Mouse (Mus musculus): ENCODE measurements around the gene Shtn1. TPM values are rescaled to one million over a fixed set of nuclear protein-coding genes. Genes with fewer than 3 reads are reported as not detected.

Shtn1 gene
- total RNA-seq, 1 experiment, result 1.6 TPM

GRCm38 (mm10) chr19:59052053-59052452, 23.8 kb downstream of the Shtn1 start:
- Histone ChIP-seq H3K9ac (ENCODE audit: insufficient read depth, low read depth, low read length, poor library complexity, severe bottlenecking) (no peak overlapping the region), H3K27ac (ENCODE audit: insufficient read depth, low read depth, low read length, poor library complexity, severe bottlenecking) (no peak overlapping the region), H3K4me1 (ENCODE audit: control insufficient read depth in 2 of 2, insufficient read depth in 2 of 2, low read length in 2 of 2, poor library complexity in 1 of 2) (peaks cover 0 to 2% of the 10 kb centered on the region in 2 experiments; a peak in 1 of 4 replicates), H3K36me3 (ENCODE audit: control insufficient read depth, insufficient read depth, low read length, poor library complexity, severe bottlenecking) (no peaks in the 10 kb centered on the region), H3K9me3 (ENCODE audit: control insufficient read depth, insufficient read depth, low read depth, low read length) (no peaks in the 10 kb centered on the region), H3K4me3 (ENCODE audit: insufficient read depth in 1 of 2, low read depth in 1 of 2, low read length in 2 of 2, poor library complexity in 1 of 2, severe bottlenecking in 1 of 2) (no peak overlapping the region)
- in situ Hi-C loops (cut with MboI; ENCODE audit: low sequenced_read_pairs in 2 of 2, unreplicated experiment in 2 of 2), result no loop called here
- DNase-seq (ENCODE audit: low read depth, low spot score), result no peak
- no peak for TF ChIP-seq HCFC1 (IDR thresholded peaks at IDR 0.05; ENCODE audit: borderline replicate concordance, insufficient read depth, low read length)
- no peak for TF ChIP-seq MAFK (IDR thresholded peaks at IDR 0.05; ENCODE audit: insufficient read depth, low read depth, low read length)
- no peak for TF ChIP-seq CHD2 (IDR thresholded peaks at IDR 0.05; ENCODE audit: low read depth, low read length)
- no peak for TF ChIP-seq ZNF384 (IDR thresholded peaks at IDR 0.05; ENCODE audit: low read depth, low read length)

- in situ Hi-C loops (cut with MboI; ENCODE audit: low sequenced_read_pairs in 2 of 2, unreplicated experiment in 2 of 2), result no loop called here
- H3K9ac ChIP-seq (ENCODE audit: insufficient read depth, low read depth, low read length, poor library complexity, severe bottlenecking), result no peak overlapping the region
- H3K27ac ChIP-seq (ENCODE audit: insufficient read depth, low read depth, low read length, poor library complexity, severe bottlenecking), result no peak overlapping the region
- no peak overlapping the region for H3K4me3 ChIP-seq (ENCODE audit: insufficient read depth in 1 of 2, low read depth in 1 of 2, low read length in 2 of 2, poor library complexity in 1 of 2, severe bottlenecking in 1 of 2)
- no peaks in the 10 kb centered on the region for H3K9me3 ChIP-seq (ENCODE audit: control insufficient read depth, insufficient read depth, low read depth, low read length)
- DNase-seq (ENCODE audit: low read depth, low spot score), result no peak
- TF ChIP-seq HCFC1 (IDR thresholded peaks at IDR 0.05; ENCODE audit: borderline replicate concordance, insufficient read depth, low read length), result no peak
- TF ChIP-seq ZC3H11A (IDR thresholded peaks at IDR 0.05; ENCODE audit: borderline replicate concordance, low read depth, low read length), result no peak
- no peak for TF ChIP-seq CHD2 (IDR thresholded peaks at IDR 0.05; ENCODE audit: low read depth, low read length)
- TF ChIP-seq MAFK (IDR thresholded peaks at IDR 0.05; ENCODE audit: insufficient read depth, low read depth, low read length), result no peak
- no peak for TF ChIP-seq ZNF384 (IDR thresholded peaks at IDR 0.05; ENCODE audit: low read depth, low read length)
- no peaks in the 10 kb centered on the region for H3K36me3 ChIP-seq (ENCODE audit: control insufficient read depth, insufficient read depth, low read length, poor library complexity, severe bottlenecking)
- no peaks in the 10 kb centered on the region for H3K4me1 ChIP-seq (ENCODE audit: control insufficient read depth in 2 of 2, insufficient read depth in 2 of 2, low read length in 2 of 2, poor library complexity in 1 of 2)
Measured at GRCm38 (mm10) chr19:59051622-59052021, 24.3 kb downstream of the Shtn1 start.

GRCm38 (mm10) chr19:59048852-59049251, 27.0 kb downstream of the Shtn1 start:
- DNase-seq (ENCODE audit: low read depth, low spot score), result no peak
- Histone ChIP-seq H3K36me3 (ENCODE audit: control insufficient read depth, insufficient read depth, low read length, poor library complexity, severe bottlenecking) (no peaks in the 10 kb centered on the region), H3K9me3 (ENCODE audit: control insufficient read depth, insufficient read depth, low read depth, low read length) (no peaks in the 10 kb centered on the region), H3K27ac (ENCODE audit: insufficient read depth, low read depth, low read length, poor library complexity, severe bottlenecking) (no peak overlapping the region), H3K4me1 (ENCODE audit: control insufficient read depth in 2 of 2, insufficient read depth in 2 of 2, low read length in 2 of 2, poor library complexity in 1 of 2) (no peaks in the 10 kb centered on the region), H3K4me3 (ENCODE audit: insufficient read depth in 1 of 2, low read depth in 1 of 2, low read length in 2 of 2, poor library complexity in 1 of 2, severe bottlenecking in 1 of 2) (no peak overlapping the region), H3K9ac (ENCODE audit: insufficient read depth, low read depth, low read length, poor library complexity, severe bottlenecking) (no peak overlapping the region)
- in situ Hi-C loops (cut with MboI; ENCODE audit: low sequenced_read_pairs in 2 of 2, unreplicated experiment in 2 of 2), result no loop called here
- TF ChIP-seq CHD2 (IDR thresholded peaks at IDR 0.05; ENCODE audit: low read depth, low read length), result no peak

- DNase-seq (ENCODE audit: low read depth, low spot score), result no peak
- no peaks in the 10 kb centered on the region for H3K4me1 ChIP-seq (ENCODE audit: control insufficient read depth in 2 of 2, insufficient read depth in 2 of 2, low read length in 2 of 2, poor library complexity in 1 of 2)
- TF ChIP-seq ZC3H11A (IDR thresholded peaks at IDR 0.05; ENCODE audit: borderline replicate concordance, low read depth, low read length) (no peak), MAFK (IDR thresholded peaks at IDR 0.05; ENCODE audit: insufficient read depth, low read depth, low read length) (no peak), CHD2 (IDR thresholded peaks at IDR 0.05; ENCODE audit: low read depth, low read length) (no peak), ZNF384 (IDR thresholded peaks at IDR 0.05; ENCODE audit: low read depth, low read length) (no peak), HCFC1 (IDR thresholded peaks at IDR 0.05; ENCODE audit: borderline replicate concordance, insufficient read depth, low read length) (no peak)
- no peaks in the 10 kb centered on the region for H3K36me3 ChIP-seq (ENCODE audit: control insufficient read depth, insufficient read depth, low read length, poor library complexity, severe bottlenecking)
- no peak overlapping the region for H3K9ac ChIP-seq (ENCODE audit: insufficient read depth, low read depth, low read length, poor library complexity, severe bottlenecking)
- in situ Hi-C loops (cut with MboI; ENCODE audit: low sequenced_read_pairs in 2 of 2, unreplicated experiment in 2 of 2), result no loop called here
- H3K4me3 ChIP-seq (ENCODE audit: insufficient read depth in 1 of 2, low read depth in 1 of 2, low read length in 2 of 2, poor library complexity in 1 of 2, severe bottlenecking in 1 of 2), result no peak overlapping the region
- H3K27ac ChIP-seq (ENCODE audit: insufficient read depth, low read depth, low read length, poor library complexity, severe bottlenecking), result no peak overlapping the region
- no peaks in the 10 kb centered on the region for H3K9me3 ChIP-seq (ENCODE audit: control insufficient read depth, insufficient read depth, low read depth, low read length)
Measured at GRCm38 (mm10) chr19:59047511-59047910, 28.4 kb downstream of the Shtn1 start.

GRCm38 (mm10) chr19:59041086-59041485, 34.8 kb downstream of the Shtn1 start:
- no peak overlapping the region for H3K4me3 ChIP-seq (ENCODE audit: insufficient read depth in 1 of 2, low read depth in 1 of 2, low read length in 2 of 2, poor library complexity in 1 of 2, severe bottlenecking in 1 of 2)
- no peak overlapping the region for H3K9ac ChIP-seq (ENCODE audit: insufficient read depth, low read depth, low read length, poor library complexity, severe bottlenecking)
- TF ChIP-seq ZNF384 (IDR thresholded peaks at IDR 0.05; ENCODE audit: low read depth, low read length), result no peak
- TF ChIP-seq CHD2 (IDR thresholded peaks at IDR 0.05; ENCODE audit: low read depth, low read length), result no peak
- no peak for TF ChIP-seq HCFC1 (IDR thresholded peaks at IDR 0.05; ENCODE audit: borderline replicate concordance, insufficient read depth, low read length)
- TF ChIP-seq ZC3H11A (IDR thresholded peaks at IDR 0.05; ENCODE audit: borderline replicate concordance, low read depth, low read length), result no peak
- TF ChIP-seq MAFK (IDR thresholded peaks at IDR 0.05; ENCODE audit: insufficient read depth, low read depth, low read length), result no peak
- no peaks in the 10 kb centered on the region for H3K4me1 ChIP-seq (ENCODE audit: control insufficient read depth in 2 of 2, insufficient read depth in 2 of 2, low read length in 2 of 2, poor library complexity in 1 of 2)
- no peak for DNase-seq (ENCODE audit: low read depth, low spot score)
- H3K27ac ChIP-seq (ENCODE audit: insufficient read depth, low read depth, low read length, poor library complexity, severe bottlenecking), result no peak overlapping the region
- no peaks in the 10 kb centered on the region for H3K36me3 ChIP-seq (ENCODE audit: control insufficient read depth, insufficient read depth, low read length, poor library complexity, severe bottlenecking)
- no peaks in the 10 kb centered on the region for H3K9me3 ChIP-seq (ENCODE audit: control insufficient read depth, insufficient read depth, low read depth, low read length)
- in situ Hi-C loops (cut with MboI; ENCODE audit: low sequenced_read_pairs in 2 of 2, unreplicated experiment in 2 of 2), result no loop called here

Data from ES-E14 (cell line).